Mouse (Mus musculus) hindlimb bud, embryonic 11.5 days (tissue): ENCODE results near the gene Dnph1.
"Not testable (repeated sequence)": the region's sequence is repeated elsewhere in the genome, so short reads cannot be mapped to it uniquely, and the experiment has no call there.

Experiments
- DNase-seq: peaks from one replicate; pipeline ENCODE4 v3.0.0-alpha.2; 2012; ENCODE audit warnings: low read depth, low spot score; ENCODE audit errors: extremely low spot score

Dnph1 gene

DNA sequence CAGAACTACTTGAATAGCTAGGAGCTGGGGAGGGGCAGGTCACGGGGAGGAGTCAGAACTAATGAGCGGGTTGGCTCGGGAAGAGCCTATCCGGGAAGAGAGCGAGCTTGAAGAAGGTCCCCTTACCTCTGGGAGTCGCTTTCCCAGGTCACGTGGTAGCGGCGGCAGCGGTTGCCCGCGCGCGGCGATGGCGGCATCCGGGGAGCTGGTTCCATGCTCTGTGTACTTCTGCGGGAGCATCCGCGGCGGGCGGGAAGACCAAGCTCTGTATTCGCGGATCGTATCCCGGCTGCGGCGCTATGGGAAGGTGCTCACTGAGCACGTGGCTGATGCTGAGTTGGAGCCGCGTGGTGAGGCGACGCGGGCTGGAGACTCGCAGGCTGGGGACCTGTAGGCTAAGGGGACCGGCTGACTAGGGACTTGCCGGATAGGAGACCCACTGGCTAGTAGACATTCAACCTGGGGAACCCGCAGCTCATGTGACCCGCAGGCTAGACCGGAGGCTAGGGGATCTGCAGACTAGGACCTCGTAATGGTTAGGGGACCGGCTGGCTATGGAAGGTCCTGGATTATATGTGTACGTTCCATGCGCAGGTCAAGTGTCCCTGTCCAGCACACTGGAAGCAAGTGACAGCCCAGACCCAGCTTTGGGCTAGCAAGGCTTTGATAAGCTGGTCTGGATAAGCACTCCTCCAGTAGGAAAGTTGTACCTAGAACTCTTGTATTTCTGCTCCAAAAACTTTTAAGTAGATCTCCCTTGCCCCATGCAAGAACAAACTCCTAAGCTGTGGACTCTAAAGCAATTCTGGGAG, at the start of gene Dnph1:
TSS of gene Dnph1 (plus strand) at position 89 of the 812 bp plus-strand sequence.
- DNase-seq, result peak; percentile 49

DNA sequence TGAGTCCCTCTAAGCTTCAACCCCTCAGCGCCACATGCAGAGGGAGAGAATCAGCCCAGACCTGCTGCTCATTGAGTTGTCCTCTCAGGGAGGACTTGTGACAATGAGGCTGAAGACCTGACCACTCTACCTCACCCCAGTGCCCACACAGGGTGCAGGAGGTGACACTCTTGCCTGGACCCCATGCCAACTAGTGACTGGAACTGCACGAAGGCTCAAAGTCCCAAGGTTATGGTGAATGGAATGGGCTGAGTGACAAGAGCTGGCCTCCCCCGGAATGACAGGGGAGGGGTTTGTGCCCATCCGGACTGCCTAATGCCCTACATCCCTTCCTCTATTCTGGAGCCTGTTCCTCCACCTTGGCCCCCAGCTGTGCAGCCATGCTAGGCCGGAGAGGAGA, 43.8 kb upstream of the Dnph1 start:
- DNase-seq, result no peak

DNA sequence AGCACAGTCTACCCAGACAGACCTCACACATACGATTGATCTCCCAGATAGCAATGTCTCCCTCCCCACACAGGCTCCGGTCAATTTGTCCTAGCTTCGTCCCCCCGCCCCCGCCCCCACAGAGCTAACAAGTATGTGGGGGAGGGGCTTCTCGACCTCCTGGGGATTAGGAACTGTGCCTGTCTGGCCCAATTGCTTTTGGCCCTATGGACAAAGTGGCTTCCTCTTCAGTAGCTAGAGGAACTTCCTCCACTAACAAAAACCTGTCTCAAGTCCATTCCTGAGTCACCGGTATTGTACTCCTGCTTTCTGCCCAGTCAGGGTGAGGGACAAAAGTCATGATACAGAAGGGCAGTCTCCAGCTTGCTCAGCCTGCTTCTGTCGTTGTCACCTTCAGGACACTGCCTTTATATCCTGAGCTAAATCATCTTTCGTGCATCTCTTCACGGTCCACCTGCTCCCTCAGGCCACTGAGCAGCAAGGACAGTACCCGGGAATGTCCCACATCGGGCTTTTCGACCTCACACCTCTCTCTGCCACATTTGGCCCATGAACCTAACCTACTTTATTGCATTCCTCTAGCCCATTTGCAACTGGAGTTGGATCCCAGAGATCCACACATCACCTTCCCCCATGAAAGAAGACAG, 43.1 kb upstream of the Dnph1 start:
- DNase-seq, result no peak

DNA sequence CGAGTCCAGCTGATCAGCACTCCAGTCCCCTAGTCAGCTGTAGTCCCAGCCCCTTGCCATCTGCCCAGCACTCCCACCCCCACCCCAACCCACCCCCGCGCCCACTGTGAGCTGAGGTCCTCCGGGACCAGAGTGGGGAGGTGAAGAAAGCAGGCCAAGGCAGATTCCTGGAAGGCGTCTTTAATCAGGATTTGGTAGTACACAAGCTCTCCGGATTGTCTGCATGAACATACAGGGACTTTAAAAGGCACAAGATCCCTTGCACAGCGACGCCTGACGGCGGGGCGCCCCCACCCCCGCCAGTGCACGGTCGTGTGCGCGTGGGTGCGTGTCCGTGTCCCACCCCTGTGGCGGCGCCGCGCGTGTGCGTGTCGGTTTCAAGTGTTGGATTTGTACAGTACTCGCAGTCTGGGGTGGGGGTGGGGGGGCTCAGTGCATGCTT, 42.5 kb upstream of the Dnph1 start:
- no peak for DNase-seq

GRCm38 (mm10) chr17:46454539-46454938, 42.0 kb upstream of the Dnph1 start:
- no peak for DNase-seq

- no peak for DNase-seq
These were observed 41.3 kb upstream of the Dnph1 start for GRCm38 (mm10) chr17:46455110-46455691.

DNA sequence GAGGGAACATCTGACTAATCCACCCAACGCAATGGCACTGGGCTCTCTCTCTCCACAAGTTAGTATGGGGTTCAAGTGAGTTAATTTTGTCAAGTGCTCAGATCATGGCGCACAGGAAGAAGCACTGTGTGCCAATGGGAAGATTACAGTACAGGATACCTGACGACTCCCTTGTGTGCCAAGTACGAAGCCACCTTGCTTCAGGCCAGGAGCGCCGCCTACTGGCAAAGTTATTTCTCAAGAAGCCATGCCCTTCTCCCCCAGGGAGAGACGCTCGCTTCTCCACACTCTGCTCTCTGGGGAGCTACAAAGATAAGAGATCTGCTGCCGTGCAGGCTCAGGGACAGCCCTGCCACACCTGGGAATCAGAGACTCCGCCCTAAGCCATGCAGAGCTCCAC, 38.7 kb upstream of the Dnph1 start:
- DNase-seq, result no peak

- no peak for DNase-seq
These were observed 38.1 kb upstream of the Dnph1 start for GRCm38 (mm10) chr17:46458439-46458838.

DNA sequence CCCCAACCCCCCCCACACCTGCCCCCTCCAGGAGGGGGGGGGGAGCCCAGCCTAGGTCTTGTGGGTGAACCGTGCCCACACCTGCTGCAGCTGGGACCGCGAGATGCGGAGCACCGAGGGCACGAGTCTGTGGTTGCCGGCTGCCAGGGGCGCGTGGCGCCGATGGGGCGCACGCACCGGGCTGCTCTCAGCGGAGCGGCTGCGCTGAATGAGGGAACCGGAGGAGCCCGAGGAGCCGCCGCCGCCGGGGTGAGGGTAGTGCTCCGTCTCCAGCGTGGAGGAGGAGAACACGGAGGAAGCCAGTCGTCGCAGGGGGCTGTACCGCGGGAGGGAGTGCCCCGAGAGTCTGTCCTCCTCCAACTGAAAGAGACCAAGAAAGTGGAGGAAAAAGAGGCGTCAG, 35.8 kb upstream of the Dnph1 start:
- no peak for DNase-seq

DNA sequence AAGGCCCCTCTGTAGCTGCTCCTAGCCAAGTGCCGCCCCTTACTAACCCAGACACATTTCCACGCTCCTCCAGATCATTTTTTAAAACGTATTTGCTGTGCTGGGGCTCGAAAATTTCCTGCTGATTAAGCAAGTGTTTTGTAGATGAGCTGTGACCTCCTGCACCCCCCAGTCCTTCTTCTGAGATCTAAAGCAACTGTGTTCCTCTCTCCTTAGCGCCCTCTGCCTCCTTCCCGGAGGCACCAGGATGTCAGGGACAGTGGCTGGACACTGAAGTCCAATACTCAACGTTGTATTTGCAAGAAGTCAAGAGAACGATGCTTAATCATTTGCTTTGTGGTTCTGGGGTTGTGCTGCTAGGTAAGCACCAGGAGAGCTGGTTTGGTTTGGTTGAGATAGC, 35.2 kb upstream of the Dnph1 start:
- DNase-seq, result no peak

DNA sequence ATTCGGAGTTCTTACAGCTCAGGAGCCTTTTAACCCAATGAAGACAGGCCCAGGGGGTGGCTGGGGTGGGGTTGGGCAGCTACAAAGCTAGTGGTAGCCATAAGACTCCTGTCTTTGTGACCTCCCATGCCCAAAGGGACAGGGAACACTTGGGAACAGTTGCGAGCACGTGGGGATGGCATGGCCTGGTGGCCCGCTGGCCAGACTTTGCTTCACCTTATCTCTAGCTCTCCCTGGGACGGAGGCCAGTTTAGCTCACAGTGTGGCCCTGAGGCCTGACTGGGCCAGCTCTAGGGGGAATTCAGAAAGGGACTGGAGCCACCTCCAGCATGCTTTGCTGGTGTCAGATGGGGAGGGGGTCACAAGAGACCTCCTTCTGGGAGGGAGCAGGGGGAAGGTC, 34.3 kb upstream of the Dnph1 start:
- no peak for DNase-seq

DNA sequence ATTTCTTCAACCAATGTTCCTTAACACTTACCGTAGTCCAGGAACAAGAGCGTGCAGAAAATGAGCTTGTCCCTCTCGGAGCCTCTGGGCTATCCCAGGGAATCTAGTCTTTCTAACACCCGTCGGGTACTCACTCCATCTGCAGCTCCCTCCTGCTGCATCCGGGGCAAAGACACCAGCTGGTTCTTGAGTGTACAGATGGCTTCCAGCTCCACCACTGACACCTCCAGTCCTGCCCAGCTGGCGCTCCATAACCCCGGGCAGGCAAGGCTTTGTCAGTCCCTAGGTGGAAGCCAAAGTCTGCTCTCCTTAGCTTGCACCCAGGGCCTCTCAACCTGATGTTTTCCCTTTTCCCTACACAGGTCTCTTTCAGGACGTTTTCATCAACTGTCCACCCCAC, 28.7 kb upstream of the Dnph1 start:
- DNase-seq, result no peak

- no peak for DNase-seq
These were observed 19.9 kb upstream of the Dnph1 start for GRCm38 (mm10) chr17:46476601-46477000.

DNA sequence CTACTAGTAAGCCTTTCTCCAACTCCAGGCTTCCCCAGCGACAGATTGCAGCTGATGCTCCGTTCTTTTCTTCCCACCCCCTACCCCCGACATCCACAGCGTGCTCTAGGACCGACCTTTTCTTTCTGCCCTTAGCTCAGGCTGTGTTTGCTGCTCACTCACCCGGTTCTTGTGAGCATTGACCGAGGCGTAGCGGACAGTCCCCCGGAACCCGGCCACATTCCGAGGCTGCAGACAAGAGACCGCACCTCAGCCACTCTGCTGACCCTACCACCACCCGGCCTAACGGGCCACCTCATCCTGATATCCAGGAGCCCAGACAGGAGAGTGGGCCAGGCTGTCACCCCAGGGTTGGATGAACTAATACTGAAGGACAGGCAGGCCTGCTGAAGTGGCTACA, 19.2 kb upstream of the Dnph1 start:
- DNase-seq, result no peak

DNA sequence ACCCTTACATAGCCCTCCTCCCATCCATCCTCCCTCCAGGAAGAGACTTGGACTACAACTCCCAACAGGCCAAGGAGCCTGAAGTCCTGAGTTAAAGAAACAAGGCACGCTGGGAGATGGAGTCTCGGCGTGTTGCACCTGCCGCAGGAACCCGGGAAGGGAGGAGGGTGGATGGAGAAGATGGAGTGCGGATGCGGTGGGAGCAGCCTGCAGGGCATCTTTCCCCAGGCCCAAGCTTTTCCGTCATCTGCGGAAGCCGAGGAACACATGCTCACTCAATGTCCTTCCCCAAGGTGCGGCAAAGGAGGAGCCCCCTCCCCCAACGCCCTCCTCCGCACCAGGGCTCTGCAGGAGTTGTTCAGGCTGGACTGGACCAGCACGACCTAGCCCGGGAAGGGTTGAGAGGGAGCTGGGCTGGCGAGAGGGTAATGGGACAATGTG, 12.9 kb upstream of the Dnph1 start:
- DNase-seq, result no peak

- no peak for DNase-seq
These were observed 12.5 kb upstream of the Dnph1 start for GRCm38 (mm10) chr17:46484021-46484431.

DNA sequence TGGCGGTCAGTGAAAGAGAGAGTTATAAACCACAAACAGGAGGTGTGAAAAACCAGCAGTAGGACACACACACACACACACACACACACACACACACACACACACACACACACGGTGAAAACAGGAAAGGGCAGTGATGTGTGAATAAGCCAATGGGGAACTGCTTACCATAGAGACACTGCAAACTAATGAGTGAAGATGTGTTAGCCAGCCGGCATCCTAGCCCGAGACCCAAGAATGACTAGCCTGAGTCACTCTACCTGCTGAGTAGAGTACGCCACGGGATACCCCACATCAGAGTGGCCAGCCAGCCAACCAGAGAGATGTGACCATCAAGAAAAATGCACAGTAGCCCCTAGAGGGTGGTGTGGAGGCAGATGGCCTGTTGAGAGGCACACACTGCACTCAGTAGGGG, 12.0 kb upstream of the Dnph1 start:
- DNase-seq, result no peak

GRCm38 (mm10) chr17:46486995-46487394, 9.5 kb upstream of the Dnph1 start:
- no peak for DNase-seq

DNA sequence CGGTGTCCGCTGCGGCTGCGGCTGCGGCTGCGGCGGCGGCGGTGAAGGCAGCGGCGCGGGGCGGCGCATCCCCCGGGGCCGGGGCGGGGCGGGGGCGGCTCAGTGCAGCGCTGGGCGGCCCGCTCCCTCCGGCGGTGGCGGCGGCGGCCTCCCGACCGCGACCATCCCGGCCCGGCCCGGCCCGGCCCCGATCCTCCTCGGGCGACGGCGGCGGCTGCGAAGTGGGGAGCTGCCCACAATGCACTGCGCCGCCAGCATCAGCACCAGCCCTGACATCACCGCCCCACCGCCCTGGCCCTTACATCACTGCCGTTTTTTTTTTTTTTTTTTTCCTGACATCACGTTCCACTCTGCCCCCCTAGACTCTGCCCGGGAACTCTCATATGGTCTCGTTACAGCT, 9.1 kb upstream of the Dnph1 start, which contains the start of gene Ttbk1:
TSS of gene Ttbk1 (minus strand) at position 245 of the 400 bp plus-strand sequence.
- no peak for DNase-seq

DNA sequence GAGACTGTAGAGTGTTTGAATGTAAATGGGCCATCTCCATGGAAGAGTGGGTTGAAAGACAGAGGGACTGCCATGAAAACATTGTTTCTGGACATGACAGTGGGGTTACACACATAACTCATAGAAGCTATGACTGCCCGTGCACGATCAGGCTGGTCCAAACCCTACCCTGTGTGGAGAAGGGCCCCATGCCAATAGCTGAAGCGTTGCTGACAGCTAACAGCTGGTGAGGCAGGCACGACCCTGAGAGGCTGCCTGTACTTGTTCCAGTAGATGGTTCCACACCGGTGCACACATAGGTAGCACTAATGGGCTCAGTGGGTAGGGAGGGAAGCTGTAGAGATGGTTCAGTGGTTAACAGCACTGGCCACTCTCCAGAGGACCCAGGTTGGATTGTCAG, 1.0 kb upstream of the Dnph1 start:
- DNase-seq, result no peak

DNA sequence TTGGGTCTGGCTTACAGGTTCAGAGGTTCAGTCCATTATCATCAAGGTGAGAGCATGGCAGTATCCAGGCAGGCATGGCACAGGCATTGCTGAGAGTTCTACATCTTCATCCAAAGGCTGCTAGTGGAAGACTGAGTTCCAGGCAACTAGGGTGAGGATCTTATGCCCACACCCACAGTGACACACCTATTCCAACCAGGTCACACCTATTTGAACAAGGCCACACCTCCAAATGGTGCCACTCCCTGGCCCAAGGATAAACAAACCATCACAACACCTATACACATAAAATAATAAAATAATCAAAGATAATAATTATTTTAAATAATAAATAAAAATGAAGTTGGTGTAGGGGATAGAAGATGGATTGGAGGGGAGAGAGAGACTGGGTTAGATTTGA, 430 bp upstream of the Dnph1 start:
- DNase-seq, result not testable (repeated sequence)

DNA sequence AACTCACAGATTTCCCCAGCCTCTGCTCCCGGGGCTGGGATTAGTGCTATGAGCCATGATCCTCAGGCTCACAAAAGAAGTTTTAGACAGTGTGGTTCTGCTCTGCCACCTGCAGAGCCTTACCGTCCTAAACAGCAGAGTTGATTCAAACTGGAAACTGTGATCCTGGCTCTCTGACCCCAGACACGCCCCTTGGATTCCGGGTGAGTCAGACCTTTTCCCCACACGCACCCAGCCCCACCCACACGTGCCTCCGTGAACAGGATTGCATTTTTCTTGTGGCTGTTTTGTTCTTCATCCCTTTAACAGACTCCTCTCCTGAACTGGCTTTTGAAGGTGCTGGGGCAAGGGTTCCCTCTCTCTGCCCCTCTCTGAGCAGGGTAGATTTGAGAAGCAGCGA, 1.4 kb downstream of the Dnph1 start:
- no peak for DNase-seq
